Mouse (Mus musculus): ENCODE measurements at regions not wholly inside any gene's neighbourhood (a gene's known extent, or its start where the extent isn't known, plus 50 kb on each side); places are given as distances from the start of the nearest gene placed in this dataset.

GRCm38 (mm10) chr10:96821852-96822251, 205.0 kb downstream of the Btg1 start:
- TF ChIP-seq POLR2A (IDR thresholded peaks at IDR 0.05; ENCODE audit: low read depth, low read length): no peak
- no peak for TF ChIP-seq CTCF (conservative IDR thresholded peaks at IDR 0.05; ENCODE audit: insufficient read depth, insufficient read length, low read depth, low read length)

All from kidney, adult 2 months (tissue).